Mouse (Mus musculus): Measurements from ENCODE around the gene Pcyt1a. TPM values are rescaled to one million over a fixed set of nuclear protein-coding genes. Genes with fewer than 3 reads are reported as not detected.
A peak's percentile ranks its signal among the peaks of the same experiment; 100 is the strongest.

The Pcyt1a gene
- 55.4 and 115 TPM in 2 replicates for polyA plus RNA-seq (2012; rRNA removed)

GRCm38 (mm10) chr16:32430474-32431046 lies at the start of gene Pcyt1a:
Gene Pcyt1a, plus strand, starts transcription at chr16:32430921.
- peaks cover 3% of the 10 kb centered on the region for H3K4me1 ChIP-seq (ENCODE audit: control insufficient read depth, insufficient read depth, insufficient read length, low read length)
- peak within 1 kb of the TSS; percentile 89 for H3K4me3 ChIP-seq (ENCODE audit: low read depth, low read length)
- TF ChIP-seq POLR2A (IDR thresholded peaks at IDR 0.05; ENCODE audit: low read depth, low read length) (0 out of 2 replicates have a peak, but pooled peaks have one; percentile 71), CTCF (IDR thresholded peaks at IDR 0.05; ENCODE audit: extremely low read depth, insufficient read length, insufficient replicate concordance, low read depth, low read length) (no peak; the same call in 1 of the 2 replicates)
- peak within 1 kb of the TSS; percentile 94 for H3K27ac ChIP-seq (ENCODE audit: insufficient read depth, low read depth, low read length)
- under 1% methylated on average over 54 of the region's 54 CpGs for WGBS
- H3K36me3 ChIP-seq (ENCODE audit: control insufficient read depth, insufficient read depth, low read length): no peaks in the 10 kb centered on the region
- H3K27me3 ChIP-seq (ENCODE audit: control insufficient read depth, insufficient read depth, low read length): no peaks in the 10 kb centered on the region

- no peak overlapping the region for H3K27ac ChIP-seq (ENCODE audit: insufficient read depth, low read depth, low read length)
- H3K4me1 ChIP-seq (ENCODE audit: control insufficient read depth, insufficient read depth, insufficient read length, low read length): no peaks in the 10 kb centered on the region
- H3K4me3 ChIP-seq (ENCODE audit: low read depth, low read length): no peak overlapping the region
- H3K27me3 ChIP-seq (ENCODE audit: control insufficient read depth, insufficient read depth, low read length): no peaks in the 10 kb centered on the region
- H3K36me3 ChIP-seq (ENCODE audit: control insufficient read depth, insufficient read depth, low read length): peaks cover 27% of the 10 kb centered on the region
- TF ChIP-seq POLR2A (IDR thresholded peaks at IDR 0.05; ENCODE audit: low read depth, low read length) (no peak), CTCF (IDR thresholded peaks at IDR 0.05; ENCODE audit: extremely low read depth, insufficient read length, insufficient replicate concordance, low read depth, low read length) (no peak)
These were observed 47.8 kb upstream of the Pcyt1a start for GRCm38 (mm10) chr16:32382901-32383300.

- H3K4me3 ChIP-seq (ENCODE audit: low read depth, low read length): no peak overlapping the region
- no peak overlapping the region for H3K27ac ChIP-seq (ENCODE audit: insufficient read depth, low read depth, low read length)
- peaks cover 23% of the 10 kb centered on the region for H3K36me3 ChIP-seq (ENCODE audit: control insufficient read depth, insufficient read depth, low read length)
- no peak for TF ChIP-seq CTCF (IDR thresholded peaks at IDR 0.05; ENCODE audit: extremely low read depth, insufficient read length, insufficient replicate concordance, low read depth, low read length)
- TF ChIP-seq POLR2A (IDR thresholded peaks at IDR 0.05; ENCODE audit: low read depth, low read length): no peak
- no peaks in the 10 kb centered on the region for H3K27me3 ChIP-seq (ENCODE audit: control insufficient read depth, insufficient read depth, low read length)
- H3K4me1 ChIP-seq (ENCODE audit: control insufficient read depth, insufficient read depth, insufficient read length, low read length): no peaks in the 10 kb centered on the region
- 63% methylated on average over 2 of the region's 2 CpGs for WGBS
These were observed 45.8 kb upstream of the Pcyt1a start for GRCm38 (mm10) chr16:32384885-32385284.

- Histone ChIP-seq H3K36me3 (ENCODE audit: control insufficient read depth, insufficient read depth, low read length) (peaks cover 16% of the 10 kb centered on the region), H3K4me3 (ENCODE audit: low read depth, low read length) (no peak overlapping the region), H3K27me3 (ENCODE audit: control insufficient read depth, insufficient read depth, low read length) (no peaks in the 10 kb centered on the region), H3K4me1 (ENCODE audit: control insufficient read depth, insufficient read depth, insufficient read length, low read length) (no peaks in the 10 kb centered on the region), H3K27ac (ENCODE audit: insufficient read depth, low read depth, low read length) (no peak overlapping the region)
- WGBS: 73% methylated on average over 3 of the region's 3 CpGs
- no peak for TF ChIP-seq CTCF (IDR thresholded peaks at IDR 0.05; ENCODE audit: extremely low read depth, insufficient read length, insufficient replicate concordance, low read depth, low read length)
- TF ChIP-seq POLR2A (IDR thresholded peaks at IDR 0.05; ENCODE audit: low read depth, low read length): no peak
These were observed 43.9 kb upstream of the Pcyt1a start for GRCm38 (mm10) chr16:32386826-32387225.

- Histone ChIP-seq H3K4me1 (ENCODE audit: control insufficient read depth, insufficient read depth, insufficient read length, low read length) (no peaks in the 10 kb centered on the region), H3K36me3 (ENCODE audit: control insufficient read depth, insufficient read depth, low read length) (peaks cover 11% of the 10 kb centered on the region), H3K27ac (ENCODE audit: insufficient read depth, low read depth, low read length) (no peak overlapping the region), H3K4me3 (ENCODE audit: low read depth, low read length) (no peak overlapping the region), H3K27me3 (ENCODE audit: control insufficient read depth, insufficient read depth, low read length) (no peaks in the 10 kb centered on the region)
- TF ChIP-seq CTCF (IDR thresholded peaks at IDR 0.05; ENCODE audit: extremely low read depth, insufficient read length, insufficient replicate concordance, low read depth, low read length): no peak
- no peak for TF ChIP-seq POLR2A (IDR thresholded peaks at IDR 0.05; ENCODE audit: low read depth, low read length)
These were observed 41.7 kb upstream of the Pcyt1a start for GRCm38 (mm10) chr16:32389049-32389448.

GRCm38 (mm10) chr16:32389841-32390240 lies 40.9 kb upstream of the Pcyt1a start:
- no peak overlapping the region for H3K27ac ChIP-seq (ENCODE audit: insufficient read depth, low read depth, low read length)
- H3K4me3 ChIP-seq (ENCODE audit: low read depth, low read length): no peak overlapping the region
- WGBS: 81% methylated on average over 3 of the region's 3 CpGs
- H3K36me3 ChIP-seq (ENCODE audit: control insufficient read depth, insufficient read depth, low read length): peaks cover 8% of the 10 kb centered on the region
- no peak for TF ChIP-seq CTCF (IDR thresholded peaks at IDR 0.05; ENCODE audit: extremely low read depth, insufficient read length, insufficient replicate concordance, low read depth, low read length)
- no peak for TF ChIP-seq POLR2A (IDR thresholded peaks at IDR 0.05; ENCODE audit: low read depth, low read length)
- H3K27me3 ChIP-seq (ENCODE audit: control insufficient read depth, insufficient read depth, low read length): no peaks in the 10 kb centered on the region
- no peaks in the 10 kb centered on the region for H3K4me1 ChIP-seq (ENCODE audit: control insufficient read depth, insufficient read depth, insufficient read length, low read length)

GRCm38 (mm10) chr16:32390882-32391281 lies 39.8 kb upstream of the Pcyt1a start:
- 86% methylated on average over 3 of the region's 3 CpGs for WGBS
- no peak overlapping the region for H3K27ac ChIP-seq (ENCODE audit: insufficient read depth, low read depth, low read length)
- TF ChIP-seq POLR2A (IDR thresholded peaks at IDR 0.05; ENCODE audit: low read depth, low read length): no peak
- TF ChIP-seq CTCF (IDR thresholded peaks at IDR 0.05; ENCODE audit: extremely low read depth, insufficient read length, insufficient replicate concordance, low read depth, low read length): no peak
- H3K4me1 ChIP-seq (ENCODE audit: control insufficient read depth, insufficient read depth, insufficient read length, low read length): no peaks in the 10 kb centered on the region
- peaks cover 3% of the 10 kb centered on the region for H3K36me3 ChIP-seq (ENCODE audit: control insufficient read depth, insufficient read depth, low read length)
- no peak overlapping the region for H3K4me3 ChIP-seq (ENCODE audit: low read depth, low read length)
- H3K27me3 ChIP-seq (ENCODE audit: control insufficient read depth, insufficient read depth, low read length): no peaks in the 10 kb centered on the region

All from small intestine, adult 2 months (tissue).